Mouse (Mus musculus) neural tube, embryonic 12.5 days (tissue): ENCODE data around the gene Ralgds. TPM values are rescaled to one million over a fixed set of nuclear protein-coding genes. Genes with fewer than 3 reads are reported as not detected.
"Not testable (repeated sequence)": the region's sequence is repeated elsewhere in the genome, so short reads cannot be mapped to it uniquely, and the experiment has no call there.

Source experiments
- ATAC-seq: fragments of 200-750 bp; cut with Nextera tagmentation; 2 replicates; pipeline ENCODE4 v1.8.0; 2017; ENCODE audit warnings: low read depth, mild to moderate bottlenecking, moderate TSS enrichment, moderate library complexity; ENCODE audit not compliant: low FRiP score
- H3K27ac ChIP-seq: fragments of 300-500 bp; sonication (generic); 2 replicates; pipeline ENCODE4 v1.5.1; 2016
- H3K27me3 ChIP-seq: fragments of 300-500 bp; sonication (generic); replicated peaks from 2 replicates; pipeline ENCODE4 v1.6.1; 2016; ENCODE audit warnings: mild to moderate bottlenecking
- H3K36me3 ChIP-seq: fragments of 300-500 bp; sonication (generic); 2 replicates; pipeline ENCODE4 v1.6.1; 2016; ENCODE audit warnings: mild to moderate bottlenecking
- H3K4me1 ChIP-seq: fragments of 300-500 bp; sonication (generic); 2 replicates; pipeline ENCODE4 v1.6.1; 2016
- H3K4me2 ChIP-seq: fragments of 300-500 bp; sonication (generic); replicated peaks from 2 replicates; pipeline ENCODE4 v1.6.1; 2016; ENCODE audit warnings: mild to moderate bottlenecking
- H3K4me3 ChIP-seq: fragments of 300-500 bp; sonication (generic); 2 replicates; pipeline ENCODE4 v1.5.1; 2016
- H3K9ac ChIP-seq: fragments of 300-500 bp; sonication (generic); 2 replicates; pipeline ENCODE4 v1.6.1; 2016; ENCODE audit warnings: mild to moderate bottlenecking
- H3K9me3 ChIP-seq: fragments of 300-500 bp; sonication (generic); 2 replicates; pipeline ENCODE4 v1.6.1; 2016; ENCODE audit warnings: mild to moderate bottlenecking
- WGBS: fragments of 180-500 bp; shearing (Covaris S2); methylation state at CpG from one replicate; pipeline ENCODE4 v1.1.7; 2016; 5-methylcytosine and 5-hydroxymethylcytosine counted together
- polyA plus RNA-seq: library from polyadenylated mRNA; unstranded; fragments of >200 nt; fragmentation: Nextera tagmentation; extraction: Ambion mirVana; gene quantifications from 2 replicates; pipeline ENCODE4 v1.2.1, GENCODE M21; 2016

The Ralgds gene
- polyA plus RNA-seq, 1 experiment from 2014 or later, result 111 TPM

- no peak overlapping the region for H3K27ac ChIP-seq
- WGBS, result 67% methylated on average over 2 of the region's 2 CpGs
Observed at GRCm38 (mm10) chr2:28483861-28484260, 29.1 kb upstream of the Ralgds start.

DNA sequence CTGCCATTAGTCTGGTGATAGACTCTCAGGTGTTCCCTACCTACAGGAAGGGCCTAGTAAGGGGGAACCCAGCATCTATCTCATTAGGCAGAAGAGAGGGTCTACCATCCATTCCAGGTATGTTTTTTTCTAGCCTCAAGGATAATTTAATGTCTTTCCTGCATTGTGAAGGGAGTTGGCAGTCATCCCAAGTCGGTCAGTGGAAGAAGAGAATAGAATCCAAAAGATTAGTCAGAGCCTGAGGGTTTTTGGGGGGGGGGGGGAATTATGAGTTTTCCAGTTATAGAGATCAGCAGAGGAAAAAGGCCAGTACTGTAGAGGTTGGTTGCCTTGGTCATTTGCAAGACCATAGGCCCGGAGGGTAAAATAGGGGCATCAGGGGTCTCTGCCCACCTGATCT, 18.4 kb upstream of the Ralgds start:
- Histone ChIP-seq H3K4me3 (no peak overlapping the region), H3K27ac (no peak overlapping the region), H3K36me3 (no peaks in the 10 kb centered on the region), H3K9me3 (no peaks in the 10 kb centered on the region), H3K4me1 (no peaks in the 10 kb centered on the region), H3K27me3 (no peaks in the 10 kb centered on the region), H3K4me2 (no peak overlapping the region), H3K9ac (no peak overlapping the region)
- ATAC-seq, result no peak
- 89% methylated on average over 2 of the region's 2 CpGs for WGBS

More at GRCm38 (mm10) chr2:28483861-28484260, 29.1 kb upstream of the Ralgds start:
- Histone ChIP-seq H3K4me1 (no peaks in the 10 kb centered on the region), H3K27me3 (no peaks in the 10 kb centered on the region), H3K4me3 (no peak overlapping the region), H3K4me2 (no peak overlapping the region), H3K9me3 (no peaks in the 10 kb centered on the region), H3K36me3 (no peaks in the 10 kb centered on the region), H3K9ac (no peak overlapping the region)
- no peak for ATAC-seq

- no peak overlapping the region for H3K9ac ChIP-seq
- H3K9me3 ChIP-seq, result no peaks in the 10 kb centered on the region
- no peak overlapping the region for H3K27ac ChIP-seq
- H3K4me1 ChIP-seq, result no peaks in the 10 kb centered on the region
- H3K36me3 ChIP-seq, result no peaks in the 10 kb centered on the region
- 90% methylated on average over 14 of the region's 14 CpGs for WGBS
- H3K27me3 ChIP-seq, result no peaks in the 10 kb centered on the region
- no peak overlapping the region for H3K4me2 ChIP-seq
- H3K4me3 ChIP-seq, result no peak overlapping the region
- no peak for ATAC-seq
Observed at GRCm38 (mm10) chr2:28495207-28495756, 17.6 kb upstream of the Ralgds start.

- no peaks in the 10 kb centered on the region for H3K27me3 ChIP-seq
- H3K4me2 ChIP-seq, result no peak overlapping the region
- no peak overlapping the region for H3K27ac ChIP-seq
- H3K4me1 ChIP-seq, result no peaks in the 10 kb centered on the region
- WGBS, result 82% methylated on average over 16 of the region's 16 CpGs
- ATAC-seq, result no peak
- H3K36me3 ChIP-seq, result no peaks in the 10 kb centered on the region
- H3K9ac ChIP-seq, result no peak overlapping the region
- H3K4me3 ChIP-seq, result no peak overlapping the region
- H3K9me3 ChIP-seq, result no peaks in the 10 kb centered on the region
Observed at GRCm38 (mm10) chr2:28495801-28496595, 16.9 kb upstream of the Ralgds start.

DNA sequence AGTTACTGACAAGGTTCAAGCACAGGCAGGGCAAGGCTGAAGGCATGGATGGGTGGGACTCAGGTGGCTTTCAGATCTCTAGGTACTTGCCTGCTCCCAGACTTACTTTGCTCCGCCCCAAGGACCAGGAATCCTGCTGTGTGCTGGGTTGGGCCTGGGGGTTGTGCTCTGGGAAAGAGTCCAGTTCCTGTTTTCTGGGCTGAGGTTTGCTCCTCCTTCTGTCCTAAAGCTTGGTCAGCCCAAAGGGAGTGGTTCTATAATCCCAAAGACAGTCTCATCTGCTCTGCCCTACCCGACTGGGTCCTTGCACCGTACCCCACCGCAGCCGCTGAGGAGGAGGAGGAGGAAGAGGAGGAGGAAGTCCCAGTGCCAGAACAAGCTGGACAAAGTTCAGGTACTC, 16.3 kb upstream of the Ralgds start, which contains the start of gene Gbgt1:
Gene Gbgt1, plus strand, starts transcription at position 221 of the 400 bp plus-strand sequence.
- no peak for ATAC-seq
- Histone ChIP-seq H3K4me1 (no peaks in the 10 kb centered on the region), H3K27me3 (no peaks in the 10 kb centered on the region), H3K9ac (no peak within 1 kb of the TSS), H3K9me3 (no peaks in the 10 kb centered on the region), H3K4me2 (no peak within 1 kb of the TSS), H3K27ac (no peak within 1 kb of the TSS), H3K36me3 (no peaks in the 10 kb centered on the region), H3K4me3 (no peak within 1 kb of the TSS)
- 81% methylated on average over 5 of the region's 5 CpGs for WGBS

DNA sequence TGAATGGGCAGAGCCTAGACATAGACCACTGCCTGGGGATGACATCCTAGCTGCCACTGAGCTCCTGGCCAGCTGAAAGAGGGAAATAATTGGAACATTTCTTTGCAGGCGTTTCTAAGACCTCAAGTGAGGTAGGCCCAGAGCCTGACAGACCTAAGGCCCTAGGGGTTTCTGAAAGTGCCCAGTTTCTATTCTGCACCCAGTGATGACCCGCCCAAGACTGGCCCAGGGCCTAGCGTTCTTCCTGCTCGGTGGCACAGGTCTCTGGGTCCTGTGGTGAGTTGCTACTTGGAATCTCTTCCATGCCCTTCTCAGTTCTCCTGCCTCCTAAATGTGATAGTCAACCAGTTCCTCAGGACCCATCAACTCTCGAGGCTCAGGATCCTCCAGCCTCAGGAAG, 15.4 kb upstream of the Ralgds start:
- Histone ChIP-seq H3K4me2 (no peak overlapping the region), H3K4me1 (no peaks in the 10 kb centered on the region), H3K27me3 (no peaks in the 10 kb centered on the region), H3K27ac (no peak overlapping the region), H3K9me3 (no peaks in the 10 kb centered on the region), H3K4me3 (no peak overlapping the region), H3K9ac (no peak overlapping the region), H3K36me3 (no peaks in the 10 kb centered on the region)
- no peak for ATAC-seq
- 74% methylated on average over 5 of the region's 5 CpGs for WGBS

DNA sequence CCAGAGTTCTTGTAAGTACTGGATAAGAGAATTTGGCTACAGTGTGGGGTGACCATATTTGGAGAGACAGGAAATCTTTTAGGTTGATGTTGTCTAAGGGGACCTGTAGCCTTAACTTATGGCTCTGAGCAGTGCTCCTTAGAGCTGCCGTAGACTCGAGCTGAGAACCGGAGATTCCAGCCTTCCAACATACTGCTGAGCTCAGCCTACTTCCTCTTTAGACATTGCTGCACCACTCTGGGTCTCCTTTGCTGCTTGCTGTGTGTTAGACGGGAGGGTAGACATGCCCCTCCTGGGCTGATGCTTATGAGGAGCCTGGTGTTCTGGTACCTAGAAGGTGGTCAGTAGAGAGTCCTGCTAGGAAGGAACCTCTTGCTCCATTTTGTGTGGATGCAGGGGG, 14.5 kb upstream of the Ralgds start:
- no peak for ATAC-seq
- H3K4me2 ChIP-seq, result no peak overlapping the region
- WGBS, result 91% methylated on average over 4 of the region's 4 CpGs

GRCm38 (mm10) chr2:28502987-28503386, 9.9 kb upstream of the Ralgds start:
- no peak for ATAC-seq
- Histone ChIP-seq H3K4me2 (no peak overlapping the region), H3K9ac (no peak overlapping the region), H3K27me3 (no peaks in the 10 kb centered on the region), H3K36me3 (no peaks in the 10 kb centered on the region), H3K27ac (no peak overlapping the region), H3K9me3 (no peaks in the 10 kb centered on the region), H3K4me3 (no peak overlapping the region), H3K4me1 (no peaks in the 10 kb centered on the region)
- 85% methylated on average over 10 of the region's 10 CpGs for WGBS

More for the DNA sequence above, 14.5 kb upstream of the Ralgds start:
- Histone ChIP-seq H3K9me3 (no peaks in the 10 kb centered on the region), H3K9ac (no peak overlapping the region), H3K4me3 (no peak overlapping the region), H3K4me1 (no peaks in the 10 kb centered on the region), H3K36me3 (no peaks in the 10 kb centered on the region), H3K27me3 (no peaks in the 10 kb centered on the region), H3K27ac (no peak overlapping the region)

DNA sequence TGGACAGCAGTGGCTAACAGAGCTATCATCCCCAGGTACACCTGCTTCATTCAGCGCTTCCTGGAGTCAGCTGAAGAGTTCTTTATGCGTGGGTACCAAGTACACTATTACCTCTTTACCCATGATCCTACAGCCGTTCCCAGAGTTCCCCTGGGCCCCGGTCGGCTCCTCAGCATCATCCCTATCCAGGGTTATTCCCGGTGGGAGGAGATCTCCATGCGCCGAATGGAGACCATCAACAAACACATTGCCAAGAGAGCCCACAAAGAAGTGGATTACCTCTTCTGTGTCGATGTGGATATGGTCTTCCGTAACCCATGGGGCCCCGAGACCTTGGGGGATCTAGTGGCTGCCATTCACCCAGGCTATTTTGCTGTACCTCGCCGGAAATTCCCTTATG, 8.2 kb upstream of the Ralgds start:
- Histone ChIP-seq H3K27me3 (no peaks in the 10 kb centered on the region), H3K4me1 (no peaks in the 10 kb centered on the region), H3K9me3 (no peaks in the 10 kb centered on the region), H3K27ac (no peak overlapping the region), H3K36me3 (no peaks in the 10 kb centered on the region), H3K4me2 (no peak overlapping the region), H3K9ac (no peak overlapping the region), H3K4me3 (no peak overlapping the region)
- 85% methylated on average over 13 of the region's 13 CpGs for WGBS
- no peak for ATAC-seq

- Histone ChIP-seq H3K4me1 (no peaks in the 10 kb centered on the region), H3K36me3 (no peaks in the 10 kb centered on the region), H3K27ac (no peak within 1 kb of the TSS), H3K9ac (no peak within 1 kb of the TSS), H3K4me2 (no peak within 1 kb of the TSS), H3K9me3 (no peaks in the 10 kb centered on the region), H3K4me3 (no peak within 1 kb of the TSS), H3K27me3 (no peaks in the 10 kb centered on the region)
- ATAC-seq, result no peak
- WGBS, result 87% methylated on average over 3 of the region's 3 CpGs
Observed at GRCm38 (mm10) chr2:28505795-28506194, 7.1 kb upstream of the Ralgds start, which contains the start of gene Gm10134. TSS of gene Gm10134 (plus strand) at chr2:28506095.

GRCm38 (mm10) chr2:28506291-28506690, 6.6 kb upstream of the Ralgds start:
- H3K27me3 ChIP-seq, result no peaks in the 10 kb centered on the region
- H3K36me3 ChIP-seq, result no peaks in the 10 kb centered on the region
- no peak overlapping the region for H3K27ac ChIP-seq
- H3K4me1 ChIP-seq, result no peaks in the 10 kb centered on the region
- ATAC-seq, result no peak
- no peak overlapping the region for H3K4me2 ChIP-seq
- no peaks in the 10 kb centered on the region for H3K9me3 ChIP-seq
- 79% methylated on average over 6 of the region's 6 CpGs for WGBS
- no peak overlapping the region for H3K4me3 ChIP-seq
- no peak overlapping the region for H3K9ac ChIP-seq

DNA sequence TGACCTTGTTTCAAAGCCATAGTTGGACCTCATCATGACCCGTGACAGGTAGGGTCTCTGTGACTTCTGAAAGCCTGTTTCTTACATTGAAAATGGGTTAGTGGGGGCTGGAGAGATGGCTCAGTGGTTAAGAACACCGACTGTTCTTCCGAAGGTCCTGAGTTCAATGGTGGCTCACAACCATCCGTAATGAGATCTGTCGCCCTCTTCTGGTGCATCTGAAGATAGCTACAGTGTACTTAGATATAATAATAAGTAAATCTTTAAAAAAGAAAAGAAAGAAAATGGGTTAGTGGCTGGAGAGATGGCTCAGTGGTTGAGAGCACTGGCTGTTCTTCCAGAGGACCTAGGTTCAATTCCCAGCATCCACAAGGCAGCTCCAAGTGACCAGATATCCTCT, 1.3 kb upstream of the Ralgds start:
- not testable (repeated sequence) for H3K9me3 ChIP-seq, H3K4me3 ChIP-seq, H3K36me3 ChIP-seq, H3K4me2 ChIP-seq, ATAC-seq, H3K27ac ChIP-seq, H3K9ac ChIP-seq, H3K27me3 ChIP-seq
- 49% methylated on average over 5 of the region's 5 CpGs for WGBS
- H3K4me1 ChIP-seq, result peaks cover 32% of the 10 kb centered on the region
